In the genomic region with DNA sequence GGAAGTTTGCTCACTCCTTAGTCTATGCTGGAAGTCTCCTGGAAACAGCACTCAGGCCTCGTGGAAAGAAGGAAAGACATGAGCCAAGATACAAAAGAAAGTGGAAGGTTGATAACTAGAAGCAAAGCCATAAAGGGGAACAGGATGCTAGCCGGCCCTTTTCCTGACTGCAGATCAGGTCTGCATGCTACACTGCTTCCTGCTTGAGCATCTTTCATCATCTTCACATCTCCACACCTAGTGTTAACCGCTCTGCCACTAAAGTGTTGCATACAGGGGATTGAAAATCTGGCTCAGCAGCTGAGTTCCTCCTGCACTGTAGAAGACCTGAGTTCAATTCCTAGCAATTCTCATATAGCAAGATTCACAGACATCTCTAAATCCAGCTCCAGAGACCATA, we compare ENCODE assay signal across 13 mouse cellular contexts.
"Had no signal": no experiment of that assay in that cellular context is flagged by ENCODE, and none has a peak within 500 bp of the region (broad histone marks: within the 10 kb centered on the region; RNA-seq: fewer than 3 reads in every experiment).

No protein-coding gene starts in this region.

- ATAC-seq: inflammation-experienced regulatory T-cells, adult 6 months; intestine, postnatal 0 days had no signal

- DNase-seq: gastrocnemius, postnatal 14 days; gastrocnemius, postnatal 36 days; heart, adult 2 months; heart, postnatal 10 days; heart, postnatal 4 days; kidney, adult 18-20 months; kidney, adult 8-10 months; kidney, postnatal 10 days; kidney, postnatal 25 days; kidney, postnatal 4 days; liver had no signal
